Mouse (Mus musculus): Measurements from ENCODE around the gene Nbea. TPM values are rescaled to one million over a fixed set of nuclear protein-coding genes. Genes with fewer than 3 reads are reported as not detected.

Nbea gene
- polyA plus RNA-seq, 1 experiment from 2014 or later: 55.4 TPM

GRCm38 (mm10) chr3:55756602-55757190 is 426.8 kb downstream of the Nbea start:
- Histone ChIP-seq H3K9me3 (replicated peaks) (no peaks in the 10 kb centered on the region), H3K4me3 (replicated peaks) (no peak overlapping the region), H3K27me3 (replicated peaks) (no peaks in the 10 kb centered on the region), H3K9ac (replicated peaks) (peak overlapping the region; percentile 26; the same call in 1 of the 2 replicates), H3K4me1 (peaks cover 21% of the 10 kb centered on the region), H3K27ac (replicated peaks) (peak overlapping the region; percentile 37; the same call in 1 of the 2 replicates), H3K36me3 (no peaks in the 10 kb centered on the region), H3K4me2 (no peak overlapping the region)
- WGBS: 52% methylated on average over 11 of the region's 11 CpGs
- ATAC-seq (ENCODE audit: low FRiP score): 0 out of 2 replicates have a peak, but pooled peaks have one; percentile 20

GRCm38 (mm10) chr3:55755805-55756601 is 427.5 kb downstream of the Nbea start:
- Histone ChIP-seq H3K9me3 (replicated peaks) (no peaks in the 10 kb centered on the region), H3K27ac (replicated peaks) (peak overlapping the region; percentile 37; the same call in 1 of the 2 replicates), H3K4me2 (no peak overlapping the region), H3K4me3 (replicated peaks) (no peak overlapping the region), H3K27me3 (replicated peaks) (no peaks in the 10 kb centered on the region), H3K4me1 (peaks cover 28% of the 10 kb centered on the region), H3K9ac (replicated peaks) (no peak overlapping the region), H3K36me3 (no peaks in the 10 kb centered on the region)
- 24% methylated on average over 11 of the region's 11 CpGs for WGBS
- ATAC-seq (ENCODE audit: low FRiP score): peak; percentile 42; the same call in 1 of the 2 replicates

GRCm38 (mm10) chr3:55754981-55755608 is 428.4 kb downstream of the Nbea start:
- H3K4me1 ChIP-seq: peaks cover 36% of the 10 kb centered on the region
- ATAC-seq (ENCODE audit: low FRiP score): no peak
- H3K9ac ChIP-seq (replicated peaks): no peak overlapping the region

GRCm38 (mm10) chr3:55753872-55754271 is 429.6 kb downstream of the Nbea start:
- 91% methylated on average over 6 of the region's 6 CpGs for WGBS

More at GRCm38 (mm10) chr3:55754981-55755608, 428.4 kb downstream of the Nbea start:
- Histone ChIP-seq H3K27ac (replicated peaks) (peak overlapping the region; percentile 4; the same call in 1 of the 2 replicates), H3K4me2 (no peak overlapping the region), H3K4me3 (replicated peaks) (no peak overlapping the region), H3K9me3 (replicated peaks) (no peaks in the 10 kb centered on the region), H3K27me3 (replicated peaks) (no peaks in the 10 kb centered on the region), H3K36me3 (no peaks in the 10 kb centered on the region)
- WGBS: 55% methylated on average over 6 of the region's 6 CpGs

GRCm38 (mm10) chr3:55752558-55752957 is 430.9 kb downstream of the Nbea start:
- 84% methylated on average over 4 of the region's 4 CpGs for WGBS
- no peak for ATAC-seq (ENCODE audit: low FRiP score)
- no peaks in the 10 kb centered on the region for H3K27me3 ChIP-seq (replicated peaks)
- no peak overlapping the region for H3K4me2 ChIP-seq
- no peak overlapping the region for H3K4me3 ChIP-seq (replicated peaks)
- no peak overlapping the region for H3K9ac ChIP-seq (replicated peaks)
- H3K27ac ChIP-seq (replicated peaks): no peak overlapping the region
- H3K9me3 ChIP-seq (replicated peaks): no peaks in the 10 kb centered on the region
- H3K4me1 ChIP-seq: peaks cover 35% of the 10 kb centered on the region
- no peaks in the 10 kb centered on the region for H3K36me3 ChIP-seq

More at GRCm38 (mm10) chr3:55753872-55754271, 429.6 kb downstream of the Nbea start:
- no peaks in the 10 kb centered on the region for H3K36me3 ChIP-seq
- no peak for ATAC-seq (ENCODE audit: low FRiP score)
- H3K4me3 ChIP-seq (replicated peaks): no peak overlapping the region
- H3K27ac ChIP-seq (replicated peaks): no peak overlapping the region
- no peaks in the 10 kb centered on the region for H3K27me3 ChIP-seq (replicated peaks)
- no peak overlapping the region for H3K4me2 ChIP-seq
- H3K9me3 ChIP-seq (replicated peaks): no peaks in the 10 kb centered on the region
- no peak overlapping the region for H3K9ac ChIP-seq (replicated peaks)
- peaks cover 36% of the 10 kb centered on the region for H3K4me1 ChIP-seq

GRCm38 (mm10) chr3:55751363-55751762 is 432.1 kb downstream of the Nbea start:
- no peak for ATAC-seq (ENCODE audit: low FRiP score)
- Histone ChIP-seq H3K27me3 (replicated peaks) (no peaks in the 10 kb centered on the region), H3K36me3 (no peaks in the 10 kb centered on the region), H3K9ac (replicated peaks) (no peak overlapping the region), H3K4me2 (no peak overlapping the region), H3K9me3 (replicated peaks) (no peaks in the 10 kb centered on the region), H3K4me1 (peaks cover 29% of the 10 kb centered on the region), H3K27ac (replicated peaks) (peak overlapping the region; percentile 74), H3K4me3 (replicated peaks) (no peak overlapping the region)
- 26% methylated on average over 5 of the region's 5 CpGs for WGBS

- Histone ChIP-seq H3K4me3 (replicated peaks) (no peak overlapping the region), H3K9me3 (replicated peaks) (no peaks in the 10 kb centered on the region), H3K4me2 (no peak overlapping the region), H3K27ac (replicated peaks) (peak overlapping the region; percentile 74), H3K36me3 (no peaks in the 10 kb centered on the region), H3K4me1 (peaks cover 21% of the 10 kb centered on the region), H3K9ac (replicated peaks) (0 out of 2 replicates have a peak overlapping the region, but pooled peaks have one; percentile 7), H3K27me3 (replicated peaks) (no peaks in the 10 kb centered on the region)
- ATAC-seq (ENCODE audit: low FRiP score): peak; percentile 49; the same call in 1 of the 2 replicates
- 31% methylated on average over 11 of the region's 11 CpGs for WGBS
Observed at GRCm38 (mm10) chr3:55750445-55751065, 432.9 kb downstream of the Nbea start.

GRCm38 (mm10) chr3:55743885-55744284 is 439.6 kb downstream of the Nbea start:
- no peak overlapping the region for H3K27ac ChIP-seq (replicated peaks)
- H3K9ac ChIP-seq (replicated peaks): no peak overlapping the region
- H3K27me3 ChIP-seq (replicated peaks): no peaks in the 10 kb centered on the region
- 81% methylated on average over 5 of the region's 5 CpGs for WGBS
- H3K9me3 ChIP-seq (replicated peaks): no peaks in the 10 kb centered on the region
- no peak overlapping the region for H3K4me2 ChIP-seq
- no peak for ATAC-seq (ENCODE audit: low FRiP score)
- no peak overlapping the region for H3K4me3 ChIP-seq (replicated peaks)
- no peaks in the 10 kb centered on the region for H3K36me3 ChIP-seq
- peaks cover 11% of the 10 kb centered on the region for H3K4me1 ChIP-seq

- peak overlapping the region; percentile 68; the same call in 1 of the 2 replicates for H3K27ac ChIP-seq (replicated peaks)
- H3K4me1 ChIP-seq: peaks cover 8% of the 10 kb centered on the region
- H3K4me2 ChIP-seq: no peak overlapping the region
- H3K9me3 ChIP-seq (replicated peaks): no peaks in the 10 kb centered on the region
- no peak overlapping the region for H3K4me3 ChIP-seq (replicated peaks)
- no peaks in the 10 kb centered on the region for H3K36me3 ChIP-seq
- H3K27me3 ChIP-seq (replicated peaks): no peaks in the 10 kb centered on the region
- 75% methylated on average over 4 of the region's 4 CpGs for WGBS
- ATAC-seq (ENCODE audit: low FRiP score): no peak
- H3K9ac ChIP-seq (replicated peaks): no peak overlapping the region
Observed at GRCm38 (mm10) chr3:55742654-55743053, 440.8 kb downstream of the Nbea start.

- 67% methylated on average over 5 of the region's 5 CpGs for WGBS
- ATAC-seq (ENCODE audit: low FRiP score): peak; percentile 36; the same call in 1 of the 2 replicates
- Histone ChIP-seq H3K27me3 (replicated peaks) (no peaks in the 10 kb centered on the region), H3K4me1 (peaks cover 8% of the 10 kb centered on the region), H3K9ac (replicated peaks) (no peak overlapping the region), H3K27ac (replicated peaks) (peak overlapping the region; percentile 68; the same call in 1 of the 2 replicates), H3K36me3 (no peaks in the 10 kb centered on the region), H3K4me2 (no peak overlapping the region), H3K9me3 (replicated peaks) (no peaks in the 10 kb centered on the region), H3K4me3 (replicated peaks) (no peak overlapping the region)
Observed at GRCm38 (mm10) chr3:55742218-55742617, 441.3 kb downstream of the Nbea start.

- WGBS: 40% methylated on average over 6 of the region's 6 CpGs
- no peaks in the 10 kb centered on the region for H3K27me3 ChIP-seq (replicated peaks)
- H3K27ac ChIP-seq (replicated peaks): peak overlapping the region; percentile 68
- peak; percentile 78 for ATAC-seq (ENCODE audit: low FRiP score)
- no peaks in the 10 kb centered on the region for H3K36me3 ChIP-seq
- no peaks in the 10 kb centered on the region for H3K9me3 ChIP-seq (replicated peaks)
- H3K4me1 ChIP-seq: peaks cover 8% of the 10 kb centered on the region
- no peak overlapping the region for H3K4me3 ChIP-seq (replicated peaks)
- H3K9ac ChIP-seq (replicated peaks): no peak overlapping the region
- no peak overlapping the region; the same call in 1 of the 2 replicates for H3K4me2 ChIP-seq
Observed at GRCm38 (mm10) chr3:55741428-55741827, 442.1 kb downstream of the Nbea start.

Data from neural tube, embryonic 15.5 days (tissue).